Mouse (Mus musculus): Measurements from ENCODE around the gene Lkaaear1. TPM values are rescaled to one million over a fixed set of nuclear protein-coding genes. Genes with fewer than 3 reads are reported as not detected.

Gene Lkaaear1
- polyA plus RNA-seq, 1 experiment from 2014 or later: not detected

Other genes with a start within 250 kb of the Lkaaear1 start
- gene Zbtb46, start 239.0 kb downstream of the Lkaaear1 start, polyA plus RNA-seq (2016; fragmentation: Nextera tagmentation; extraction: Ambion mirVana): 22.3 and 22.7 TPM in 2 replicates
- 0.12 TPM in 1 of 2 replicates, not detected in the other for gene Abhd16b, start 205.2 kb downstream of the Lkaaear1 start, polyA plus RNA-seq (2016; fragmentation: Nextera tagmentation; extraction: Ambion mirVana)
- gene Tpd52l2, start 201.3 kb downstream of the Lkaaear1 start, polyA plus RNA-seq (2016; fragmentation: Nextera tagmentation; extraction: Ambion mirVana): 120 and 121 TPM in 2 replicates
- gene Dnajc5, start 178.0 kb downstream of the Lkaaear1 start, polyA plus RNA-seq (2016; fragmentation: Nextera tagmentation; extraction: Ambion mirVana): 148 and 150 TPM in 2 replicates
- 64.2 and 66.3 TPM in 2 replicates for gene Uckl1, start 113.5 kb downstream of the Lkaaear1 start, polyA plus RNA-seq (2016; fragmentation: Nextera tagmentation; extraction: Ambion mirVana)
- 72.0 and 72.4 TPM in 2 replicates for gene Prpf6, start 106.6 kb downstream of the Lkaaear1 start, polyA plus RNA-seq (2016; fragmentation: Nextera tagmentation; extraction: Ambion mirVana)
- 91.0 and 97.7 TPM in 2 replicates for gene Zfp512b, start 105.6 kb downstream of the Lkaaear1 start, polyA plus RNA-seq (2016; fragmentation: Nextera tagmentation; extraction: Ambion mirVana)
- 97.4 and 101 TPM in 2 replicates for gene Samd10, start 99.2 kb downstream of the Lkaaear1 start, polyA plus RNA-seq (2016; fragmentation: Nextera tagmentation; extraction: Ambion mirVana)
- gene Gm29797, start 41.4 kb downstream of the Lkaaear1 start, polyA plus RNA-seq (2016; fragmentation: Nextera tagmentation; extraction: Ambion mirVana): 0.30 and 0.43 TPM in 2 replicates
- 21.4 and 22.0 TPM in 2 replicates for gene Sox18, start 26.8 kb downstream of the Lkaaear1 start, polyA plus RNA-seq (2016; fragmentation: Nextera tagmentation; extraction: Ambion mirVana)
- 27.7 and 29.9 TPM in 2 replicates for gene Tcea2, start 18.1 kb downstream of the Lkaaear1 start, polyA plus RNA-seq (2016; fragmentation: Nextera tagmentation; extraction: Ambion mirVana)
- 49.4 and 54.4 TPM in 2 replicates for gene Rgs19, start 4.5 kb downstream of the Lkaaear1 start, polyA plus RNA-seq (2016; fragmentation: Nextera tagmentation; extraction: Ambion mirVana)
- gene Oprl1, start 16.6 kb upstream of the Lkaaear1 start, polyA plus RNA-seq (2016; fragmentation: Nextera tagmentation; extraction: Ambion mirVana): 42.7 and 43.2 TPM in 2 replicates
- 57.8 and 62.1 TPM in 2 replicates for gene Myt1, start 64.9 kb upstream of the Lkaaear1 start, polyA plus RNA-seq (2016; fragmentation: Nextera tagmentation; extraction: Ambion mirVana)
- 39.6 and 41.2 TPM in 2 replicates for gene Pcmtd2, start 139.4 kb upstream of the Lkaaear1 start, polyA plus RNA-seq (2016; fragmentation: Nextera tagmentation; extraction: Ambion mirVana)
- 86.2 and 92.4 TPM in 2 replicates for gene Polr3k, start 165.9 kb upstream of the Lkaaear1 start, polyA plus RNA-seq (2016; fragmentation: Nextera tagmentation; extraction: Ambion mirVana)